Comparison of ENCODE assay signal across 10 mouse cellular contexts in genomic region chr3:90114342-90114741, GRCm38 (mm10). TPM values are rescaled to one million over a fixed set of nuclear protein-coding genes. Genes with fewer than 3 reads are reported as not detected.
DNase-seq lines count a peak whose midpoint lies in the region; ATAC-seq and TF ChIP-seq lines count a peak whose summit lies in the region.
"Had no signal": no experiment of that assay in that cellular context is flagged by ENCODE, and none has a peak within 500 bp of the region (broad histone marks: within the 10 kb centered on the region; RNA-seq: fewer than 3 reads in every experiment).

No protein-coding gene starts in this region.

- 42% methylated on average over 2 of the region's 2 CpGs for WGBS in heart, postnatal 0 days
- WGBS in heart, embryonic 12.5 days = 73% methylated on average over 2 of the region's 2 CpGs
- WGBS in thymus, adult 2 months = 84% methylated on average over 2 of the region's 2 CpGs
- WGBS in hindbrain, embryonic 16.5 days = 94% methylated on average over 2 of the region's 2 CpGs

- peak; percentile 21; the same call in 1 of the 2 replicates for TF ChIP-seq CTCF in heart, postnatal 0 days (IDR thresholded peaks at IDR 0.05; ENCODE audit: low read depth)
- TF ChIP-seq CTCF in thymus, adult 2 months (IDR thresholded peaks at IDR 0.05; ENCODE audit: borderline replicate concordance, control insufficient read depth, extremely low read depth, insufficient read depth, low read length, poor library complexity) = no peak

- peak; percentile 30; the same call in 1 of the 2 replicates for ATAC-seq in heart, postnatal 0 days (ENCODE audit: insufficient read depth, low read depth)
- no peak for ATAC-seq in heart, embryonic 12.5 days (ENCODE audit: insufficient number of reproducible peaks, low FRiP score)
- no peak for ATAC-seq in megakaryocyte, adult 5-6 weeks (ENCODE audit: poor library complexity, severe bottlenecking)
- ATAC-seq in hindbrain, embryonic 16.5 days = no peak

- no peak overlapping the region for H3K4me2 ChIP-seq in heart, postnatal 0 days (ENCODE audit: low read depth, low read length)
- no peak overlapping the region for H3K4me2 ChIP-seq in heart, embryonic 12.5 days
- H3K4me2 ChIP-seq in hindbrain, embryonic 16.5 days (ENCODE audit: low read length) = no peak overlapping the region
- H3K4me2 ChIP-seq: embryonic facial prominence, embryonic 12.5 days had no signal

- no peaks in the 10 kb centered on the region for H3K27me3 ChIP-seq in heart, postnatal 0 days (ENCODE audit: control insufficient read depth, insufficient read depth, low read length)
- H3K27me3 ChIP-seq in heart, embryonic 12.5 days (replicated peaks) = no peaks in the 10 kb centered on the region
- no peaks in the 10 kb centered on the region for H3K27me3 ChIP-seq in thymus, adult 2 months (ENCODE audit: control insufficient read depth, insufficient read depth, low read length)
- H3K27me3 ChIP-seq in hindbrain, embryonic 16.5 days (replicated peaks; ENCODE audit: control insufficient read depth, insufficient read depth, low read length) = no peaks in the 10 kb centered on the region
- H3K27me3 ChIP-seq: embryonic facial prominence, embryonic 12.5 days had no signal

- H3K9me3 ChIP-seq in heart, postnatal 0 days (replicated peaks; ENCODE audit: control insufficient read depth, low read length) = no peaks in the 10 kb centered on the region
- no peaks in the 10 kb centered on the region for H3K9me3 ChIP-seq in heart, embryonic 12.5 days (replicated peaks)
- H3K9me3 ChIP-seq in hindbrain, embryonic 16.5 days (ENCODE audit: control insufficient read depth, low read length) = no peaks in the 10 kb centered on the region
- H3K9me3 ChIP-seq: embryonic facial prominence, embryonic 12.5 days had no signal

- H3K27ac ChIP-seq in heart, postnatal 0 days (ENCODE audit: low read depth) = no peak overlapping the region
- H3K27ac ChIP-seq in heart, embryonic 12.5 days (ENCODE audit: poor library complexity, severe bottlenecking) = no peak overlapping the region
- no peak overlapping the region for H3K27ac ChIP-seq in thymus, adult 2 months (ENCODE audit: control insufficient read depth, insufficient read depth, low read length)
- H3K27ac ChIP-seq in hindbrain, embryonic 16.5 days (ENCODE audit: low read depth, low read length) = no peak overlapping the region
- H3K27ac ChIP-seq: embryonic facial prominence, embryonic 12.5 days had no signal

- no peak for DNase-seq in heart, postnatal 0 days (ENCODE audit: low spot score)
- DNase-seq in thymus, adult 2 months = peak; percentile 22
- DNase-seq in thymus, adult 18-20 months = no peak
- DNase-seq in lung, postnatal 14 days = peak; percentile 51
- no peak for DNase-seq in kidney, postnatal 14 days
- DNase-seq: heart, postnatal 14 days had no signal

- H3K4me1 ChIP-seq in heart, postnatal 0 days (ENCODE audit: control insufficient read depth, insufficient read depth) = peaks cover 8% of the 10 kb centered on the region
- 0 out of 2 replicates have a peak, but pooled peaks cover 3% of the 10 kb centered on the region for H3K4me1 ChIP-seq in heart, embryonic 12.5 days (replicated peaks)
- peaks cover 2% of the 10 kb centered on the region for H3K4me1 ChIP-seq in thymus, adult 2 months (replicated peaks; ENCODE audit: control insufficient read depth, insufficient read depth, low read length)
- H3K4me1 ChIP-seq in hindbrain, embryonic 16.5 days (ENCODE audit: control insufficient read depth, insufficient read depth, low read depth, low read length) = no peaks in the 10 kb centered on the region
- H3K4me1 ChIP-seq: embryonic facial prominence, embryonic 12.5 days had no signal

- H3K4me3 ChIP-seq in heart, postnatal 0 days (ENCODE audit: low read depth, low read length) = no peak overlapping the region
- no peak overlapping the region for H3K4me3 ChIP-seq in heart, embryonic 12.5 days
- no peak overlapping the region for H3K4me3 ChIP-seq in thymus, adult 2 months (ENCODE audit: control insufficient read depth, insufficient read depth, low read length)
- no peak overlapping the region for H3K4me3 ChIP-seq in hindbrain, embryonic 16.5 days (ENCODE audit: low read length)
- H3K4me3 ChIP-seq: embryonic facial prominence, embryonic 12.5 days had no signal

- no peaks in the 10 kb centered on the region for H3K36me3 ChIP-seq in heart, postnatal 0 days (replicated peaks; ENCODE audit: control insufficient read depth, insufficient read depth, low read length)
- no peaks in the 10 kb centered on the region for H3K36me3 ChIP-seq in heart, embryonic 12.5 days
- no peaks in the 10 kb centered on the region for H3K36me3 ChIP-seq in thymus, adult 2 months (ENCODE audit: control insufficient read depth, insufficient read depth, low read length)
- no peaks in the 10 kb centered on the region for H3K36me3 ChIP-seq in hindbrain, embryonic 16.5 days (ENCODE audit: control insufficient read depth, insufficient read depth, low read length)
- H3K36me3 ChIP-seq: embryonic facial prominence, embryonic 12.5 days had no signal

- no peak for TF ChIP-seq EP300 in heart, postnatal 0 days (IDR thresholded peaks at IDR 0.05; ENCODE audit: low read depth)

- no peak overlapping the region for H3K9ac ChIP-seq in heart, postnatal 0 days (replicated peaks; ENCODE audit: low read depth, low read length)
- H3K9ac ChIP-seq in heart, embryonic 12.5 days = no peak overlapping the region
- no peak overlapping the region for H3K9ac ChIP-seq in hindbrain, embryonic 16.5 days (ENCODE audit: low read depth, low read length)
- H3K9ac ChIP-seq: embryonic facial prominence, embryonic 12.5 days had no signal

- TF ChIP-seq POLR2A in thymus, adult 2 months (IDR thresholded peaks at IDR 0.05; ENCODE audit: control insufficient read depth, extremely low read depth, insufficient read depth, low read length, poor library complexity) = no peak

RNA-seq across cellular contexts. Expression of gene Nup210l, which starts 10.4 kb away (rescaled TPM):
- 0.04 and 0.27 TPM in 2 replicates for total RNA-seq in heart, postnatal 0 days (2014; rRNA removed; ENCODE audit: low replicate concordance)
- 0.04 TPM in 1 of 2 replicates, not detected in the other for polyA plus RNA-seq in heart, postnatal 0 days (2015; fragmentation: Nextera tagmentation; extraction: Ambion mirVana)
- 0.33 and 0.40 TPM in 2 replicates for polyA plus RNA-seq in heart, embryonic 12.5 days (2016; fragmentation: Nextera tagmentation; extraction: Ambion mirVana)
- 1.5 and 1.6 TPM in 2 replicates for polyA plus RNA-seq in thymus, adult 2 months (2012; rRNA removed)
- total RNA-seq in megakaryocyte, adult 5-6 weeks (2015) = 0.93 and 1.3 TPM in 2 replicates
- total RNA-seq in megakaryocyte, adult 5-6 weeks (2017) = 0.55 and 0.89 TPM in 2 replicates
- 0.26 and 0.30 TPM in 2 replicates for polyA plus RNA-seq in hindbrain, embryonic 16.5 days (2015; fragmentation: Nextera tagmentation; extraction: Ambion mirVana)

RNA-seq across cellular contexts. Expression of gene Tpm3, which starts 41.9 kb away (rescaled TPM):
- total RNA-seq in heart, postnatal 0 days (2014; rRNA removed; ENCODE audit: low replicate concordance) = 88.0 and 99.5 TPM in 2 replicates
- polyA plus RNA-seq in heart, postnatal 0 days (2015; fragmentation: Nextera tagmentation; extraction: Ambion mirVana) = 139 and 145 TPM in 2 replicates
- 335 and 344 TPM in 2 replicates for polyA plus RNA-seq in heart, embryonic 12.5 days (2016; fragmentation: Nextera tagmentation; extraction: Ambion mirVana)
- polyA plus RNA-seq in thymus, adult 2 months (2012; rRNA removed) = 252 and 262 TPM in 2 replicates
- 637 and 647 TPM in 2 replicates for total RNA-seq in megakaryocyte, adult 5-6 weeks (2015)
- 1,137 and 1,174 TPM in 2 replicates for total RNA-seq in megakaryocyte, adult 5-6 weeks (2017)
- 343 and 357 TPM in 2 replicates for polyA plus RNA-seq in hindbrain, embryonic 16.5 days (2015; fragmentation: Nextera tagmentation; extraction: Ambion mirVana)

Comparison
In these comparisons a context has a peak if more than half of its experiments do, and no peak if none do; other contexts are left out.
1. DNase-seq: peak in thymus, adult 2 months (single experiment) and lung, postnatal 14 days (single experiment); none in heart, postnatal 0 days (single experiment), thymus, adult 18-20 months (0 of 2) and kidney, postnatal 14 days (single experiment).